Mouse (Mus musculus) activated CD4-positive, CD25-positive, alpha-beta regulatory T cell, adult 4 months (primary cell): ENCODE data around the gene Adcy6. TPM values are rescaled to one million over a fixed set of nuclear protein-coding genes. Genes with fewer than 3 reads are reported as not detected.

Experiments used
- ATAC-seq: one replicate; pipeline ENCODE4 v1.8.0; 2017
- polyA plus RNA-seq, 2 experiments: library from polyadenylated mRNA; unstranded; fragments of 100-300 nt; shearing (Covaris generic); gene quantifications; one replicate each; pipeline ENCODE4 v1.2.1; 2017

The Adcy6 gene
- polyA plus RNA-seq = under 1 TPM; 0.36 to 0.56 TPM

DNA sequence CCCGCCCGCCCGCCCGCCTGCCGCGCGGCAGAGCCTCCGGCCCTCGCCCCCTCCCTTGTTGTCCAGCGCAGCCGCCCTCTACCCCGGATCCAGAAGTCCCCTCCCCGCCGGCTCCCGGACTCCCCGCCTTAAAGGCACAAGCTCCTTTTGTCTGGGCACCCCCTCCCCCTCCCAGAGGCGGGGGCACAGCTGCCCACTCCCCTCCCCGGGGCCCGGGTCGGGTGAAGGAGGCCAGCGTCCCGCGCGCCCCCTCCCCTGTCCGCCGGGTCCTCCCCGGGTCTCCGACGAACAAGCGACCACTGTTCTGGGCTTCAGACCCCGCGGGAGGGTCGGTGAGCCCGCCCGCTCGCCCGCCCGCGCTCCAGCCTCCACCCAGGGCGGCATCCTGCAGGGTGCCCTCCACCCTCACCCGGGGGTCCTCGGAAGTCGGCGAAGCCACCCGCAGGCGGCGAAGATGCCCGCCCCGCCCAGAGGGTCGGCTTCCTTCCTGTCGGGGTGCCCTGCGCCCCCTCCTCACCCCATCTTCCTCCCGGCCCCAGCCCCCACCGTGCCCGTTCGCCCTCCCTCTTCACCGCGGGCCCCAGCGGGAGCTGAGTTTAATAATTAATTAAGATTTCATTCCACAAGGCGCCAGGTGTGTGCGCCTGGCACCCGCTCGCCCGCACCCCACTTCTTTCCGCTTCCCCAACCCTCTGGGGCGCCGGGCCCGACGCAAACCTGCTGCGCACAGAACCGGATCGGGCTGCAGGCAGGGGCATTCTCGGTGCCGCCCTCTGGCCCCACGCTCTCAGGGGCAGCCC, at the start of gene Adcy6:
Adcy6 (minus strand) TSS at position 746 of the 800 bp plus-strand sequence.
- ATAC-seq = peak; percentile 49

DNA sequence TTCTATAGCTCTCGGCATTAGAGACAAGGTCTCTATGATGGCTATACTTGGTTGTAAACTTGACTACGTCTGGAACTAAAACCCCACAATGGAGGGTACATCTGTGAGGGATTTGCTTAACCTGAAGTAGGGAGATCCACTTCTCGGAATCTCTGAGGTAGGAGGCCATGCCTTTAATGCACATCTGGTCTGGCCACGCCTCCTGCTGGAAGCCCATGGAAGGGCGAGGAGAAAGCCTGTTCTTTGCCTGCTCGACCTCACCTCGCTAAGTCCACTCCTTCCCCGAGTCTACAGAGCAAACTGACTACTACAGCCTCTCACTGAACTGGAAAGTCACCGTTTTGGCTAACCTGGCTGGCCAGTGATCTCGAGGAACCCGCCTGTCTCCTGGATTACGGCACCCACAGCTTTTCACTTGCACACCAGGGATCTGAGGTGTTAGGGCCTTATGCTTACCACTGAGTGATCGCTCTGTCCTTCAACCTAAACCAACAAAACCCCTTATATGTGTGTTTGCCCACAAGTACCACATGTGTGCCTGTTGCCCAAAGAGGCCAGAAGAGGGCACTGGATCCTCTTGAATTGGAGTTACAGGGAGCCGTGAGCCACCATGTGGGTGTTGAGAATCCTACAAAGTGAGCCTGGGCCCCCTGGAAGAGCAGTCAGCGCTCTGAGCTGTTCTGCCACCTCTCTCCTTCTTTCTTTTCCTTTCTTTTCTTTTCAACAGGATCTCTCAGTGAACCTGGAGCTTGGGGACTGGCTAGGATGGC, 47.3 kb upstream of the Adcy6 start:
- no peak for ATAC-seq

DNA sequence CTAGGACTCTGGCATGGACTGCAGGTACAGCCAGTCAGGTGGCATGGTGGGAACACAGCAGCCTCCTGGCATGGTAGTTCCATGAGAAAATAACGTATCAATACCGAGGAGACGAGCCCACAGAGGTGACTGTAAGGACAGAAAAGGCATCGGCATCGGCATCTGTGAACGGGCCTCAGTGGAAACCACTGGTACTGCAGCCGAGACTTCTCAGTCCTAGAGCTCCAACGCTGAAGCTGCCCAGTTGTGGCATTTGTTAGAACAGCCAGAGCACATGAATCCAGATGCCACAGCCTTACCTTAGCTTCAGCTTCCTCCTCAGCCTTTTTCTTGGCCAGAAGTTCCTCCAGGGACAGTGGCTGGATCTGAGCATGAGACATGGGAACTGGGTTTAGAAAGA, 42.3 kb upstream of the Adcy6 start:
- ATAC-seq = no peak

DNA sequence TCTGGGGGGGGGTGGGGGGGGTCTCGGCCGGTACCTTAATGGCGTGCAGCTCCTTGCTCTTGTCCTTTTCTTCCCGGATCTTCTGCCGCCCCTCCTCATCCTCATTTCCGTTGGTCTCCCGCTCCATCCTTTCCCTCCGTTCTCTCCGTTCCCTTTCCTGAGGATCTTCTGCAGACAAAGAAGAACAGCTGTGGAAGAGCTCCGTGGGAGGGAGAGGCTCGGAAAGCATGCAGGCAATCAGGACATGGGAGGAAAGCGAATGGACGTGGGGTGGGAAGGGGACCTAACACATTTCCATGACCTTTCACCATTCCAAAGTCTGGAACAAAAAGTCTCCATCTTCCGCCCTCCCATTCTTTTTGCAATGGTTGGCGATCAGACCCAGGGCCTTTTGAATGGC, 41.6 kb upstream of the Adcy6 start:
- no peak for ATAC-seq

DNA sequence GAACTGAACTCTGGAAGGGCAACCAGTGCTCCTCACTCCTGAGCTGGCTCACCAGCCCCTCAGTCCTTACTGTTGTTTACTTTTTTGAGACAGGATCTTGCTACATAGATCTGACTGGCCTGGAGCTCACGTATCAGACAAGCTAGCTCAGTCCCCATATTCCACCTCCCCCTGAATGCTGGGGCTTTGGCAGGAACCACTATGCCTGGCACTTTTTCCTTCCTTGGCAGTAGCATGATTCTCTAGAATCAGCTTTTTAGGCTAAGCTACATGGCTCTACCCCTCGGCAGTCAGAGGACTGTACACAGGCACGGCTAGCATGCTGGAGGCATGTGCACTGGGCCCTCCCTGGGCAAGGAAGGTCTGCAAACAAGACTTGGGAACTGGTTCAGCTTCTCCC, 38.2 kb upstream of the Adcy6 start:
- no peak for ATAC-seq

DNA sequence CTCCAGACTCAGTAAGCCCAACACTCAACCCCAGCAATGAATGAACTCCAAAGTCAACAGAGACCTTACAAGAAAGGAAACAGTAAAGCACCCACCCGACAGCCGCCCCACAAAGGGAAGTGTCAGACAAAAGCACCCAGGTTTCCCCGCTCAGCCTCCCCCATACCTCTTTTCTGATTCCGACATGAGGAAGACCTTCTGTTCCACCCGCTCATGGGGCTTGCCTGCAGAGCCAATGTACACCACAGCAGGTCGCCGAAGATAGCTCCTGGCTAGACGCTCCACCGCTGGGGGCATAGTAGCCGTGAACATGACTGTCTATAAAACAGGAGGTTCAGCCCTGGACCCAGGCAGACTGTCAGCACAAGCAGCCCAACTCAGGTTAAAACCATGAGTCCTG, 37.4 kb upstream of the Adcy6 start:
- ATAC-seq = no peak

DNA sequence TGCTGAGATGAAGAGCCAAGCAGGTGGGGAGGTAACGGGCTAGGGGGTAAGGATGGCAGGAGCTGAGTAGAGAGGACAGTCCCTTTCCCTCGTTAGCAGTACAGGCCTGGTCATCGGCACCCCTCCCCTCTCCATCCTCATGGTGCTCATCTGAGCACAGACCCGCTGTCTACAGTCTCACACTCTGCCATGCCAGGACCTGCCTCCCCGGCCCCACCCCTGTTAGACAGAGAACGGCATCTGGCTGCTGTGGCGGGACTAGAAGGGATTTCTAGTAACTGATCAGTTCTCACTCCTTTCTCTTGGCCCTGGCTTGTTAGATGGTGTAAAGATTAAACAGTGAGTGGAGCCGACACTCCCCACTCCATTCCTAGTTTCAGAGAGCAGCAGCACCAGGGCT, 36.9 kb upstream of the Adcy6 start:
- no peak for ATAC-seq

DNA sequence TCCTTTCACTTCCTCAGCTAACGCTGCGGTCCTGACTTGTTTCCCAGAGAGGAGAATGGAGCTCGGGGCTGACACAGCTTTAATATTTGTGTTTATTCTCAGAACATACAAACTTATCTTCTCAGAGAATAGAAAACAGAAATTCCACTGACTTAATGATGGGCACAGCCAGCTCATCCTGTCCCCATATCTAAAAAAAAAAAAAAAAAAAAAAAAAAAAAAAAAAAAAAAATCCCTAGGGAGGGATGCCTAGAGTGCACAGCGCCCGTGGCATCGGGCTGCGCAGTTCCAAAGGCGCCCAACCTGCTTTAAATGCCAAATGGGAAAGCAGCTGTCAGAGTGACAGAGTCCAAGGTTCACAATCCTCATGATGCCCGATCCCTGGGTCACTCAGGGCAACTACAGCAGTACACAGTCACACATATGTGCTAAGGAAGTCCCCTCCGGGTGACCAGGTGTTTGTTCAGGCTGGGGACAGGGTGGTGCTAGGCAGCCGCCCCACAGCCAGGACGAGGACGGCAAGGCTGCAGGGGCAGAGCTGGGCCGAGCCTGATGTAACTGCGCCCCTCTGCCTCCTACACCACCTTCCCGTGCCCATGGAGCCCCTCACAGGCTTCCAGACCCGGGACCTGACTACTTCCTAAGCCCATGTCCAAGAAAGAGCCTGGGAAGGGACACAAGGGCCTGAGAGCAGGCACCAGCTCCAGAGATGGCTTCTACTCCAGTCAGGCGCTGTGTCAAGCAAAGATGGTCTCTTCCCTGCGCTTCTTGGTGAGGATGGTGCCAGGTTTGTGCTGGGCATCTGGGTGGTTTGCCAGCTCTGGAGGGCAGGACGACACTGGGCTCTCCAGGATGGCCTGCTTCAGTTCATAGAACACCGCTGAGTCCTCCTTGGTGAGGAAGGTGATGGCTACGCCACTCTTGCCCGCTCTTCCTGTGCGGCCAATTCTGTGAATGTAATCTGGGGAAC, 35.5 kb upstream of the Adcy6 start:
- ATAC-seq = no peak

DNA sequence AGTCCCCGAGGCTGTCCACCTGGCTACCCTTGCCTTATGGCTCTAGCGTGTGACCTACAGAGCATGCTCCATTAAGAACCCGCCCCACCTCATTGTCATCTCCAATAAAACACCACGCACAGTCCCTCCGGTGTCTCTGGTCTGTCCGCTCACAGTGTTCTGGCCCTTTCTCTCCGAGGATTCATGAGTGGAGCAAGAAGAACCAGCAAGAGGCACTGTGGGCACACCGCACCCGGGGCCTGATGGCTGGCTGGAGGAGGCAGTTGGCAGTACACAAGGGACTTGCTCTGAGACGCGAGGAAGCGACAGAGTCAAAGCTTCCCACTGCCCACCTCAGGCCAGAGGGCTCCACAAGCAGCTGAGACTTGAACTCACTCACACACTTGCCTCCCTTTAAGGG, 34.5 kb upstream of the Adcy6 start:
- ATAC-seq = no peak

DNA sequence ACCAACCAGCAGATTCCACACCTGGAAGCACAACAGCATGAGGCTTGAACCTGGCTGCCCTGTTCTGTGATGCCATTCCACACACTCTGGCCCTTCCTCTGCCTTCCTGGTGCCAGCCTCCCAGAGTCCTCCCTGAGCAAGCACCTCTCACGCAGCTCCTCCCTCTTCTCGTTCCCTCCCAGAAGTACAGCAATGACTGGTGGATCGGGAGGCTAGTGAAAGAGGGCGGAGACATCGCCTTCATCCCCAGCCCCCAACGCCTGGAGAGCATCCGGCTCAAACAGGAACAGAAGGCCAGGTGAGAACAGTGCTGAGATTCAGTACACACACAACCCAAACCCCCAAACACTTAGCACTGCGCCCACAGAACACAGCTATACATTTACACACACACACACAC, 30.3 kb upstream of the Adcy6 start:
- no peak for ATAC-seq

DNA sequence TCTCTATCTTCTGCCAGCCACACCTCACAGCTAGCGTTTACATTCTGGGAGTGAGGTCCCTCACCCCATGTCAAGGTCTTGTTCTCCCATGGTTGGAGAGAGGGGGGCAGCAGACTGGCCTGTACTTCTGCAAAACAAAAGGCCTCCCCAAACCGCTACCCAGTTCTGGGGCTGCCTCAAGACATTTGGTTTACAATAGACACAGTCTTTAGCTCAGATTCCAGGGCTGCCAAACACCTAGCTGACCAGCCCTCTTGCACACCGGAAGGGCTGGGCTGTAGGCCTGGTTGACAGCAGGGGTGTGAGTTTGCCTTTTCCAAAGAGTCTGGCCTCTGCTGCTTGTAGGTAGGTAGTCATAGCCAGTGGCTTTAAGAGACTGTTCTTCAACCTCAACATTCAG, 27.3 kb upstream of the Adcy6 start:
- ATAC-seq = no peak

DNA sequence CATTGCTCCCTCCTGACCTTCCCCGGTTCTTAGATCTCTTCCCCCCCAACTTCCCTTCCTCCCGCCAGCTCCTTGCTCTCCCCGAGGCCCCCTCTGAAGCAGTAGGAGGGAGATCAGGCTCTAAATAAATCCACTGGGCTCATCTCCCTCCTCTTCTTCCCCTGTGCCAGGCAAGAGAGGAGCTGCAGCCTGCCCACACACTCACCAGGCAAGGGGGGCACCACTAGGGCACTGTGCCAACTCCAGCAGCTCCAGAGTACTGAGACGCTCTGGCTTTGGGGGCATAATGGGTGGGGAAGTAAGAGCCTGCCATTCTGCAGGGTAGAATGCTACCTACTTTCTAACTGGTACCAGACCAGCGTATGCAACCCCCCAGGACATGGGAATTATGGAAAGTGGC, 26.6 kb upstream of the Adcy6 start:
- no peak for ATAC-seq

DNA sequence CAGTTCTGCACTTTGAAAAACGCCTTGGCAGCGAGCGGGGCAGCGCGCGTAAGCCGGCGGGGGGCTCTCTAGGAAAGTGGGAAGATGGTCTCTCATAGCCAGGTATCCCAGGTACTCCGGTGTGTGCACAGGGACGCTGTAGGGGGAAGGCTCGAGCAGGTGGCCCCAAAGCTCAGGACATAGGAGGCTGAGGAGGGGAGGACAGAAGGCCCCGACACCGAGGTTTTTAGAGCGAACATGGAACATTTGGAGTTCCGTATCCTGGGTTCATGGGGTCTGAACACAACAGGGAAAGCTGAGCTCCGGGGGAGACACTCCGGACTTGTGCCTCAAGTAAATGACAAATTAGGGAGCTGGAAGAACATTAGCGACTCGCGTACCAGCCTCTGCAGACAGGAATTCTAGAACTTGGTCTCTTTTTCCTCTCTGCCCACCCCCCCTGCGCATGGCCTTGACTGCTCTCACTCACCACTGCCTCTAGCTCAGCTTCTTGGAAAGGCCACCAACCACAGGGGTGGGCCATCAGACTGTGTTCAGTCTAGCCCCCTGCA, 25.5 kb upstream of the Adcy6 start:
- ATAC-seq = no peak

DNA sequence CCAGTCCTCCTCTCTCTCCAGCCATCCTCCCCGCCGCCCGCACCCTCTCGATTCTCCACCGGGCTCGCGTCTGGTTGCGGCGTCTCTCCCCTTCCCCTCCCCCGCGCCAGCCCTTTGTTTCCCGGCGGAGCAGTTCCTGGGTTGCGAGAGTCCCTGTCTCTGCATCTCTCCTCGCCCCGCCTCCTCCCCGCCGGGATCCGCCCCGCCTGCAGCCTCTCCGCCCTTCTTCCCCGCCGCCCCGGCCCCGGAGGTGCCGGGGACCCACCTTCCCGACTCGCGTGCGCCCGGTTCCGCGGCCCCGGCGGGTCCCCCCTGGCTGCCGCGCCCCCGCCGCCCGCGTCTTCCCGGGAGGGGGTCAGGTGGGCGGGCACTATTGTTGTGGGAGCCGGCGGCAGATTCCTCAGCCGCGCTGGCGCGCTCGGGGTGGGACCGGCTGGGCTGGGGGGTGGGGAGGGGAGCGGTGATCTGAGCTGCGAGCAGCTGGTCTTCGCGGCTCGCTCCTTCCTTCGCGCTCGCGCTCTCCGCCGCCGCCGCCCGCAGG, 24.7 kb upstream of the Adcy6 start:
- peak; percentile 56 for ATAC-seq

DNA sequence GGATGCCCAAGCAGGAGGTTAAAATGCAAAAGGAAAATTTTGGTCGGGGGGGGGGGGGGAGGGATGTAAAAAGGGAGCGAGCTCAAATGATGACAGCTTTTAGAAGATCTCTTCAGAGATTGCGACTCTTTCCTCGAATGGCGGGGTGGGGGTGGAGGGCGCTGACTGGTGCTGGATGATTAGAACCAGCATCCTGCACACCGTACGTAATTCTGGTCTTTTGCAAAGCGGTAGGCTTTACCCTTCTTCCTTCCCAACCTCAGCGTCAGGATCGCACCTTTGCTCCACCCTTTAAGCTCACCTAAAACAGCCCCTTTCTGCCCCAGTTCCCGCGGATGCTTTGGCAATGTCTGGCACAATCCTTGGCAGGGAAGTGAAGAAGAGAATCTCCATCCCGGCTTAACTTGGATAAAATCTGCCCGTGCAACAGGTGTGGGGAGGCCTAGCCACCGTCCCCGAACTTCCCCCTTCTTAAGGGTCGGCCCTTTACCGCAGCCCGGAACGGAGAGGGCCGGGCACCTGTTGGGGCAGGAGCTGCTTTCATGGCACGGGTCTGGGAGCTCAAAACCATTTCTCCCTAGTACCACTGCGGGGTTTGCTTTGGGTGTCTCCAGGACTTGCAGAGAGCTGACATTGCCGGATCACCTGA, 24.1 kb upstream of the Adcy6 start:
- ATAC-seq = peak; percentile 21

DNA sequence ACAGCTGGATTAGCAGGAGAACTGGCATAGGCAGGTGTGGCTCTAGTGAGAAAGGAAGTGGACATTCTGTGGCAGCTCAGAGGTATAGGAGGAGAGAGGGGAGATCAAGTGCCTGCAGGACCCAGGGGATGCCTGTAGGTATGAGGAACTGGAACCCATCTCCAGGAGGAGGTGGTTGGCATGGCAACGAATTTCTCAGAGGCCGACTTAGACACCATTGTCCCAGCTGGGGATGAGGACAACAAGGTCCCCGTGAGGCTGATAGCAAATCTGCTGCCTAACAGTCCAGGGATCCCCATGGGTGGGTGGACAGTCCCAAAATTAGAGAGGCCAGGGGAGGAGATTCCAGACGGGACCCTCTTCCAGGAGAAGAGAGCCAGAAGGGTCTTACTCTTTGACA, 23.0 kb upstream of the Adcy6 start:
- no peak for ATAC-seq

DNA sequence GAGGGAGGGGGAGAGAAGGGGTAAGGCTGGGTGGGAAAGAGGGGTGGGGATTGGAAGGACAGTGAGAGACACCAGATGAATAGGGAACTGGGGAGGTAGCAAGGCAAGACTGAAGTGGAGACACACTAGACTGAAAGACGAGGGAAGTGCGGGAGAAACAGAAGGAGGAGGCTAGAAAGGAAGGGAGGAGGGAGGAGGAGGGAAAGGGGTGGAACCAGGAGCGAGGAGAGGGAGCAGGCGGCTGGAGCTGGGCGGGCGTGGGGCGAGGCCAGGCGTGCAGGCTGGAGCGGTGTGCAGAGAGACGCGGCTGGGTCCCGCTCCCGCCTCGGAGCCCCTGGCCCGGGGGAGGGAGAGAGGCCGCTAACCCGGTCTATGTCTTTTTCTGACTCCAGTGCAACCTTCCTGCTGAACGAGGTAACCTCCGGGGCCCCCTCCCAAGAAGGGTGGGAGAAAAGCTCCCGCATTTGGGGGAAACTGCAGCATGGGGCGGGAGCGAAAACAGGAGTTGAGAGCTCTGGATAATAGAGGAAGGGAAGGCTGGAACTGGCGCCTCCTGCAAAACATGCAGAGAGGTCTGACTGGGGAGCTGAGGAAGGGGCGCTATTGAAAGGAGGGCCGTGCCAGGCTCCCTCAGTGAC, 22.4 kb upstream of the Adcy6 start:
- ATAC-seq = no peak

DNA sequence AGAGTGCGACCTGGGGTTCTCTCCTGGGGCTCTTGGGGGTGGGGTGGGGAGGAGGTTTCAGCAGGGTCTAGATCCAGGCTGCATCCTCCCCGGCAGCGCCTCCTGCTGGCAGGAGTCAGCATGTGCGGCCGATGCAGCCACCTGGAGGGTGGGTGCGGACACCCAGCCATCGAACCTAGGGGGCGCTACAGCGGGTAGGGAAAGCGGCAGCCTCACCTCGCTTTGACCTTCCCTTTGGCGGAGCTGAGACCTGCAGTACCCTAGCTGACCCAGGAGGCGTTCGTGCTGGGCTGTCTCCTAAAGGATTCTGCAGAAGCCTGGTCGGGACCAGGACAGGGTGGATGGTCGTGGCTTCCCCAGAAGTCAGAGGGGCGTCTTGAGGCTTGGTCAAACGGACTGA, 21.6 kb upstream of the Adcy6 start:
- ATAC-seq = no peak

DNA sequence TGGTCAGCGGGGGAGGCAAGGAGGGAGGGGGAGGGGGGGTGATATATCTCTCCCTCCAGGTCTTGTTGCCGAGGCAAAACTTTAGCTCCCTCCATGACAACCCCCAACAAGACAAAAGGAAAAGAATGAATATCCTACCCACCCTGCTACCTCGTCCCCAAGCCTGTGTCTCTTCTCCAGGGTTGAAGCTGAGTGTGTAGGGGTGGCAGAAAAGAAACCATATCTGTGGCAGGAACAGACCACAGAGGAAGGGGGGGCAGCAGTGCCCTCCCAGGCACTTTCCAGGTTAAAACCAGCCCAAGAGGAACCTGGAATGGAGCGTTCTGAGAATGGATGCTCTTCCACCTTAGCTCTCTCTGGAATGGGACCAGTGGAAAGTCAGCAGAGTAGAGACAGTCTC, 20.7 kb upstream of the Adcy6 start, which contains the start of gene Cacnb3:
Cacnb3 (plus strand) TSS at position 301 of the 400 bp plus-strand sequence.
- ATAC-seq = no peak

DNA sequence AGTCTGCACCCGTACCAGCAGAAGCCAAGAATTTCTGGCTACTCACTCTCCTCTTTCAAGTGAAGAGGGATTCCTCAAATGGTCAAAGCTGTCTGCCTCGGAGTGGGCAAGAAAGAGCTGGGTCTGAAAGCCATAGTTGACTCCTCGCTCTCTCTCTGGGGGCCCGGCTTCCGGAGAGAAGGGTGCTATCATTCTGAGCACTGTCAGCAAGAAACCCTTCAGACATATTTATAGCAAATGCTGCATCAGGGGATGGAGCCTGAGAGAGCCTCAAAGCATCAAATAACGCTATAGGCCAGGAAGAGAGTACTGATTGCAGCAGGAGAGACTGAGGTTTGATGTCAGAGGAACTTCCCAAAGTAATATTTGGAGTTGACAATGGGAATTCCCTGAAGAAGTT, 19.6 kb upstream of the Adcy6 start:
- no peak for ATAC-seq

DNA sequence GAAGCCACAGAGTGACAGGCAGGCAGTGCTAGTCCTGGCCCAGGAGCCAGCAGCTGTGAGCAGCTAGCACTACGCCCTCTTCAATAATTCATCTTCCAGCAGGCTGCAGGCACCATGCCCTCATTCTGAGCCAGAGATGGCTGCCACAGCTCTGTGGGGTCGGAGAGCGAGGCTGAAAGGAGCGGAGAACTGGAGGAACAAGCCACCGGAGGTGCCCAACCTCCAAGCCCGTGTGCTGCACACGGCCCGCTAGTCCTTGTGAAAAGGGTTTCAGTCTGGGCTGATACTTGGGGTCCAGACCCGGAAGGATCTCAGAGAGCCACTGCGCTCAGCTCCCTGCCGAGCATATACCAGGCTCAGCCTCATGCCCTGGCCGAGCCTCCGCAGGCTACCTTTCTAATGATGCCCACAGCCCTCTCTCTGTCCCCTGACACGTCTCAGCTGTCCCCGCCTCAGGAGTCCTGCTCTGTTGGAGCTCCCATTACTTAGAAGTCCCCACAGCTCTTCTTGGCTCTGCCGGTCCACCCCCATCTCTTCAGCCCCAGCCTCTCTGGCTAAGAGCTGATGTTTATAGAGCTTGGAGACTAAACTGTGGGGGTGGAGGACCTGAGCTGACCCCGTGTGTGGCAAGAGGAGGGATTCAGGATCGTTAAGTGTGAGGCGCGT, 18.8 kb upstream of the Adcy6 start:
- no peak for ATAC-seq
